Mouse (Mus musculus) cortical plate, adult 2 months (tissue): ENCODE data around the gene Pigm.

ENCODE experiments used
- CTCF ChIP-seq: fragments of 200-500 bp; IDR thresholded peaks from 2 replicates; pipeline ENCODE4 v1.5.1; 2011; ENCODE audit warnings: mild to moderate bottlenecking, control low read depth, low read length; ENCODE audit not compliant: insufficient read depth; ENCODE audit errors: extremely low read depth
- POLR2A ChIP-seq: fragments of 200-500 bp; IDR thresholded peaks from 2 replicates; pipeline ENCODE4 v1.6.1; 2011; ENCODE audit warnings: mild to moderate bottlenecking, low read length, control low read depth; ENCODE audit not compliant: insufficient read depth; ENCODE audit errors: extremely low read depth

GRCm38 (mm10) chr1:172344820-172345219, 31.5 kb upstream of the Pigm start:
- TF ChIP-seq POLR2A (no peak), CTCF (no peak)
